Mouse (Mus musculus) adrenal gland, postnatal 4 days (tissue): ENCODE measurements around the gene Nanog. TPM values are rescaled to one million over a fixed set of nuclear protein-coding genes. Genes with fewer than 3 reads are reported as not detected.
"Not testable (repeated sequence)": the region's sequence is repeated elsewhere in the genome, so short reads cannot be mapped to it uniquely, and the experiment has no call there.

Experiments
- DNase-seq, 2 experiments: peaks; one replicate each; pipeline ENCODE4 v3.0.0; 2021 to 2022; ENCODE audit warnings: low spot score in 2 of 2, mixed read lengths in 2 of 2
- long read RNA-seq, 2 experiments: library from polyadenylated mRNA; stranded (forward); transcript quantifications; one replicate each; pipeline ENCODE4 v2.0.0; 2021
- total RNA-seq, 2 experiments: library from RNA; stranded (reverse); gene quantifications; 2 replicates each; pipeline ENCODE4 v1.2.3; 2021

The Nanog gene
- not detected for total RNA-seq
- long read RNA-seq, experiment 1, result 0 reads
- long read RNA-seq, experiment 2, result 0 reads

GRCm38 (mm10) chr6:122707036-122707800, at the start of gene Nanog:
Nanog (plus strand) TSS chr6:122707489.
- DNase-seq, result no peak

- DNase-seq, result no peak
These were observed 49.7 kb upstream of the Nanog start for GRCm38 (mm10) chr6:122657630-122658029.

GRCm38 (mm10) chr6:122659567-122659966, 47.7 kb upstream of the Nanog start:
- no peak for DNase-seq

- DNase-seq, result no peak
These were observed 46.5 kb upstream of the Nanog start for GRCm38 (mm10) chr6:122660601-122661379.

GRCm38 (mm10) chr6:122662551-122663264, 44.6 kb upstream of the Nanog start:
- no peak for DNase-seq

- no peak for DNase-seq
These were observed 43.6 kb upstream of the Nanog start for GRCm38 (mm10) chr6:122663596-122664206.

GRCm38 (mm10) chr6:122665866-122666265, 41.4 kb upstream of the Nanog start:
- no peak for DNase-seq

- no peak for DNase-seq
These were observed 39.6 kb upstream of the Nanog start for GRCm38 (mm10) chr6:122667715-122668114.

GRCm38 (mm10) chr6:122668823-122669222, 38.5 kb upstream of the Nanog start:
- DNase-seq, result no peak

GRCm38 (mm10) chr6:122669406-122670200, 37.7 kb upstream of the Nanog start:
- peak; percentile 76 to 81 for DNase-seq

- no peak for DNase-seq
These were observed 37.1 kb upstream of the Nanog start for GRCm38 (mm10) chr6:122670201-122670551.

- no peak for DNase-seq
These were observed 36.4 kb upstream of the Nanog start for GRCm38 (mm10) chr6:122670841-122671240.

GRCm38 (mm10) chr6:122672746-122673145, 34.5 kb upstream of the Nanog start:
- no peak for DNase-seq

GRCm38 (mm10) chr6:122682646-122683045, 24.6 kb upstream of the Nanog start:
- DNase-seq, result no peak

- no peak for DNase-seq
These were observed 20.6 kb upstream of the Nanog start for GRCm38 (mm10) chr6:122686709-122687108.

- no peak for DNase-seq
These were observed 17.8 kb upstream of the Nanog start for GRCm38 (mm10) chr6:122689411-122690055.

GRCm38 (mm10) chr6:122690082-122690481, 17.2 kb upstream of the Nanog start:
- DNase-seq, result no peak

GRCm38 (mm10) chr6:122695398-122695797, 11.9 kb upstream of the Nanog start:
- DNase-seq, result no peak

- not testable (repeated sequence) for DNase-seq
These were observed 7.7 kb upstream of the Nanog start for GRCm38 (mm10) chr6:122699628-122700027.

GRCm38 (mm10) chr6:122701816-122702215, 5.5 kb upstream of the Nanog start:
- DNase-seq, result no peak
